8 mouse cellular contexts compared by ENCODE assay signal in genomic region chr16:43503010-43503635, GRCm38 (mm10).
DNase-seq lines count a peak whose midpoint lies in the region; ATAC-seq and TF ChIP-seq lines count a peak whose summit lies in the region.

No protein-coding gene starts in this region.

- 18% methylated on average over 13 of the region's 13 CpGs for WGBS in kidney, adult 2 months
- WGBS in forebrain, embryonic 11.5 days, result 4% methylated on average over 13 of the region's 13 CpGs
- 7% methylated on average over 13 of the region's 13 CpGs for WGBS in limb, embryonic 14.5 days

- no peak for DNase-seq in kidney, adult 2 months
- no peak for DNase-seq in kidney, postnatal 10 days
- peak; percentile 72 for DNase-seq in forebrain, embryonic 11.5 days (ENCODE audit: low spot score)
- DNase-seq in limb, embryonic 14.5 days (ENCODE audit: low spot score), result no peak
- peak; percentile 83 for DNase-seq in retina, postnatal 1 day
- no peak for DNase-seq in thymus, postnatal 25 days
- DNase-seq in right cerebral cortex, postnatal 25 days, result no peak

- H3K4me1 ChIP-seq in kidney, adult 2 months (ENCODE audit: control insufficient read depth, insufficient read depth, low read length), result peaks cover 9% of the 10 kb centered on the region; the same call in 1 of the 2 replicates
- peaks cover 34% of the 10 kb centered on the region for H3K4me1 ChIP-seq in brown adipose tissue, adult 24 weeks (ENCODE audit: control insufficient read depth, insufficient read depth, insufficient read length, low read length)
- H3K4me1 ChIP-seq in forebrain, embryonic 11.5 days (replicated peaks; ENCODE audit: control insufficient read depth, insufficient read depth, low read length), result peaks cover 13% of the 10 kb centered on the region; the same call in 1 of the 2 replicates
- H3K4me1 ChIP-seq in limb, embryonic 14.5 days (ENCODE audit: control insufficient read depth, insufficient read depth, low read length), result peaks cover 15% of the 10 kb centered on the region

- no peaks in the 10 kb centered on the region for H3K27me3 ChIP-seq in kidney, adult 2 months (replicated peaks; ENCODE audit: control insufficient read depth, insufficient read depth, low read length)
- H3K27me3 ChIP-seq in forebrain, embryonic 11.5 days (ENCODE audit: control insufficient read depth, insufficient read depth, low read length), result no peaks in the 10 kb centered on the region
- no peaks in the 10 kb centered on the region for H3K27me3 ChIP-seq in limb, embryonic 14.5 days (ENCODE audit: control insufficient read depth, insufficient read depth, low read length)

- H3K4me2 ChIP-seq in forebrain, embryonic 11.5 days (ENCODE audit: low read depth, low read length, severe bottlenecking), result peak overlapping the region; percentile 68
- H3K4me2 ChIP-seq in limb, embryonic 14.5 days (replicated peaks; ENCODE audit: low read depth, low read length, severe bottlenecking), result peak overlapping the region; percentile 50

- H3K9me3 ChIP-seq in forebrain, embryonic 11.5 days (ENCODE audit: control insufficient read depth, low read length), result no peaks in the 10 kb centered on the region
- H3K9me3 ChIP-seq in limb, embryonic 14.5 days (ENCODE audit: control insufficient read depth, low read length), result no peaks in the 10 kb centered on the region

- no peak for TF ChIP-seq CTCF in kidney, adult 2 months (conservative IDR thresholded peaks at IDR 0.05; ENCODE audit: insufficient read depth, insufficient read length, low read depth, low read length)

- peak overlapping the region; percentile 92 for H3K9ac ChIP-seq in forebrain, embryonic 11.5 days (ENCODE audit: low read length)
- peak overlapping the region; percentile 55; the same call in 1 of the 2 replicates for H3K9ac ChIP-seq in limb, embryonic 14.5 days (ENCODE audit: low read depth, low read length, severe bottlenecking)

- peak; percentile 91 for ATAC-seq in forebrain, embryonic 11.5 days (replicated peaks; ENCODE audit: low FRiP score)
- ATAC-seq in limb, embryonic 14.5 days (ENCODE audit: low FRiP score, low read depth), result no peak

- no peaks in the 10 kb centered on the region for H3K36me3 ChIP-seq in kidney, adult 2 months (ENCODE audit: control insufficient read depth, insufficient read depth, low read length)
- no peaks in the 10 kb centered on the region for H3K36me3 ChIP-seq in forebrain, embryonic 11.5 days (ENCODE audit: control insufficient read depth, insufficient read depth, low read length)
- no peaks in the 10 kb centered on the region for H3K36me3 ChIP-seq in limb, embryonic 14.5 days (ENCODE audit: control insufficient read depth, insufficient read depth, low read length)

- no peak for TF ChIP-seq POLR2A in kidney, adult 2 months (IDR thresholded peaks at IDR 0.05; ENCODE audit: low read depth, low read length)
- TF ChIP-seq POLR2A in limb, embryonic 14.5 days (IDR thresholded peaks at IDR 0.05; ENCODE audit: borderline replicate concordance, extremely low read depth, insufficient read depth, insufficient read length), result no peak

- H3K27ac ChIP-seq in kidney, adult 2 months (ENCODE audit: insufficient read depth, low read depth, low read length), result peak overlapping the region; percentile 0; the same call in 1 of the 2 replicates
- H3K27ac ChIP-seq in brown adipose tissue, adult 24 weeks (replicated peaks; ENCODE audit: low read depth, low read length), result peak overlapping the region; percentile 55
- H3K27ac ChIP-seq in forebrain, embryonic 11.5 days (ENCODE audit: low read depth, low read length), result peak overlapping the region; percentile 95
- no peak overlapping the region for H3K27ac ChIP-seq in limb, embryonic 14.5 days (replicated peaks; ENCODE audit: low read depth, low read length)

- no peak overlapping the region for H3K4me3 ChIP-seq in kidney, adult 2 months (ENCODE audit: insufficient read depth, low read depth, low read length)
- H3K4me3 ChIP-seq in brown adipose tissue, adult 24 weeks (ENCODE audit: insufficient read depth, low read depth, low read length), result peak overlapping the region; percentile 4; the same call in 1 of the 2 replicates
- H3K4me3 ChIP-seq in forebrain, embryonic 11.5 days (ENCODE audit: low read depth, low read length), result peak overlapping the region; percentile 49
- peak overlapping the region; percentile 32 for H3K4me3 ChIP-seq in limb, embryonic 14.5 days (replicated peaks; ENCODE audit: low read length)

Comparison
In these comparisons a context has a peak if more than half of its experiments do, and no peak if none do; other contexts are left out.
1. DNase-seq: peak in forebrain, embryonic 11.5 days (single experiment) and retina, postnatal 1 day (single experiment); none in kidney, adult 2 months (single experiment), kidney, postnatal 10 days (single experiment), limb, embryonic 14.5 days (single experiment), thymus, postnatal 25 days (single experiment) and right cerebral cortex, postnatal 25 days (single experiment).